Mouse (Mus musculus) forebrain, postnatal 0 days (tissue): ENCODE measurements around the gene Acsf2. TPM values are rescaled to one million over a fixed set of nuclear protein-coding genes. Genes with fewer than 3 reads are reported as not detected.
A peak's percentile ranks its signal among the peaks of the same experiment; 100 is the strongest.
"Not testable (repeated sequence)": the region's sequence is repeated elsewhere in the genome, so short reads cannot be mapped to it uniquely, and the experiment has no call there.

Source experiments
- ATAC-seq: fragments of 200-750 bp; cut with Nextera tagmentation; 2 replicates; pipeline ENCODE4 v1.8.0; 2017; ENCODE audit warnings: mild to moderate bottlenecking, moderate library complexity
- DNase-seq: peaks from one replicate; pipeline ENCODE4 v3.0.0-alpha.2; 2015
- H3K27ac ChIP-seq: fragments of 300-500 bp; sonication (generic); 2 replicates; pipeline ENCODE4 v1.5.1; 2014; ENCODE audit warnings: low read depth, mild to moderate bottlenecking, antibody characterized with exemption, low read length, moderate library complexity, mixed read lengths
- H3K27me3 ChIP-seq: fragments of 300-500 bp; sonication (generic); 2 replicates; pipeline ENCODE4 v1.6.1; 2014; ENCODE audit warnings: mild to moderate bottlenecking, low read length, mixed read lengths; ENCODE audit not compliant: insufficient read depth
- H3K36me3 ChIP-seq: fragments of 300-500 bp; sonication (generic); 2 replicates; pipeline ENCODE4 v1.6.1; 2014; ENCODE audit warnings: mild to moderate bottlenecking, moderate library complexity; ENCODE audit not compliant: insufficient read depth
- H3K4me1 ChIP-seq: fragments of 300-500 bp; sonication (generic); 2 replicates; pipeline ENCODE4 v1.6.1; 2014; ENCODE audit warnings: antibody characterized with exemption; ENCODE audit not compliant: insufficient read depth
- H3K4me2 ChIP-seq: fragments of 300-500 bp; sonication (generic); 2 replicates; pipeline ENCODE4 v1.6.1; 2014; ENCODE audit warnings: low read depth, mild to moderate bottlenecking, moderate library complexity
- H3K4me3 ChIP-seq: fragments of 300-500 bp; sonication (generic); 2 replicates; pipeline ENCODE4 v1.5.1; 2014; ENCODE audit warnings: low read depth, low read length, mixed read lengths
- H3K9ac ChIP-seq: fragments of 300-500 bp; sonication (generic); 2 replicates; pipeline ENCODE4 v1.6.1; 2014; ENCODE audit warnings: mild to moderate bottlenecking
- H3K9me3 ChIP-seq: fragments of 300-500 bp; sonication (generic); 2 replicates; pipeline ENCODE4 v1.6.1; 2016; ENCODE audit warnings: low read length
- CTCF ChIP-seq: sonication (generic); IDR thresholded peaks from 2 replicates; pipeline ENCODE4 v1.5.1; 2016; ENCODE audit warnings: antibody characterized with exemption, control low read depth, low read depth
- WGBS: fragments of 180-500 bp; shearing (Covaris S2); extraction: QIAGEN DNeasy Blood & Tissue Kit; methylation state at CpG from one replicate; pipeline ENCODE4 v1.1.7; 2014; 5-methylcytosine and 5-hydroxymethylcytosine counted together
- polyA plus RNA-seq: library from polyadenylated mRNA; unstranded; fragments of >200 nt; fragmentation: Nextera tagmentation; extraction: Ambion mirVana; gene quantifications from 2 replicates; pipeline ENCODE4 v1.2.1, GENCODE M21; 2015
- total RNA-seq: library from RNA; depleted of rRNA; stranded (reverse); fragments of >200 nt; gene quantifications from 2 replicates; pipeline ENCODE4 v1.2.3, GENCODE M21; 2014; rRNA removed

Acsf2 gene
- total RNA-seq (2.6 and 4.3 TPM in 2 replicates), polyA plus RNA-seq (1.5 and 1.6 TPM in 2 replicates)

GRCm38 (mm10) chr11:94601321-94602281 is at the start of gene Acsf2:
TSS of gene Acsf2 (minus strand) at chr11:94601871.
- no peaks in the 10 kb centered on the region for H3K4me1 ChIP-seq
- no peak within 1 kb of the TSS for H3K27ac ChIP-seq
- H3K4me3 ChIP-seq, result peak within 1 kb of the TSS; percentile 32
- no peaks in the 10 kb centered on the region for H3K36me3 ChIP-seq
- DNase-seq, result peak; percentile 24
- no peaks in the 10 kb centered on the region for H3K9me3 ChIP-seq
- H3K4me2 ChIP-seq, result peak within 1 kb of the TSS; percentile 71
- no peak for TF ChIP-seq CTCF
- H3K9ac ChIP-seq, result peak within 1 kb of the TSS; percentile 31; the same call in 1 of the 2 replicates
- ATAC-seq, result peak; percentile 76
- WGBS, result 2% methylated on average over 51 of the region's 52 CpGs
- no peaks in the 10 kb centered on the region for H3K27me3 ChIP-seq

DNA sequence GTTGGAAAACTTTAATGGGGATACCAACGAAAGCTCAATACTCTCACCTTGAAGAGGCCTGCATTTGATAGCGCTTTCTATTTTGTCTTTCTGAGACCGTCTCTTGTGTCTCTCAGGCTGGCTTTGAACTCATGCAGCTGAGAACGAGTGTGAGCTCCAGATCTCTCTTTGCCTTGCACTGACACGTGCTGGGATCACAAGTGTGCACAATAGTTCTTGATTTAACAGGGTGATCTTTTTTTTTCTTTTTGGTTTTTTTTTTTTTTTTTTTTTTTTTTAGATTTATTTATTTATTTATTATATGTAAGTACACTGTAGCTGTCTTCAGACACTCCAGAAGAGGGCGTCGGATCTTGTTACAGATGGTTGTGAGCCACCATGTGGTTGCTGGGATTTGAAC is 49.6 kb upstream of the Acsf2 start:
- not testable (repeated sequence) for H3K4me2 ChIP-seq, H3K9ac ChIP-seq, DNase-seq, ATAC-seq, H3K27me3 ChIP-seq, H3K36me3 ChIP-seq, H3K27ac ChIP-seq, H3K4me3 ChIP-seq, H3K9me3 ChIP-seq
- WGBS, result 96% methylated on average over 5 of the region's 7 CpGs
- peaks cover 11% of the 10 kb centered on the region for H3K4me1 ChIP-seq

- Histone ChIP-seq H3K36me3 (peaks cover 38% of the 10 kb centered on the region), H3K27ac (no peak overlapping the region), H3K4me1 (no peaks in the 10 kb centered on the region), H3K4me2 (no peak overlapping the region), H3K4me3 (no peak overlapping the region), H3K9me3 (no peaks in the 10 kb centered on the region), H3K9ac (no peak overlapping the region), H3K27me3 (no peaks in the 10 kb centered on the region)
- ATAC-seq (no peak), DNase-seq (no peak)
- no peak for TF ChIP-seq CTCF
- 94% methylated on average over 4 of the region's 4 CpGs for WGBS
Observed at GRCm38 (mm10) chr11:94646457-94646856, 44.8 kb upstream of the Acsf2 start.

DNA sequence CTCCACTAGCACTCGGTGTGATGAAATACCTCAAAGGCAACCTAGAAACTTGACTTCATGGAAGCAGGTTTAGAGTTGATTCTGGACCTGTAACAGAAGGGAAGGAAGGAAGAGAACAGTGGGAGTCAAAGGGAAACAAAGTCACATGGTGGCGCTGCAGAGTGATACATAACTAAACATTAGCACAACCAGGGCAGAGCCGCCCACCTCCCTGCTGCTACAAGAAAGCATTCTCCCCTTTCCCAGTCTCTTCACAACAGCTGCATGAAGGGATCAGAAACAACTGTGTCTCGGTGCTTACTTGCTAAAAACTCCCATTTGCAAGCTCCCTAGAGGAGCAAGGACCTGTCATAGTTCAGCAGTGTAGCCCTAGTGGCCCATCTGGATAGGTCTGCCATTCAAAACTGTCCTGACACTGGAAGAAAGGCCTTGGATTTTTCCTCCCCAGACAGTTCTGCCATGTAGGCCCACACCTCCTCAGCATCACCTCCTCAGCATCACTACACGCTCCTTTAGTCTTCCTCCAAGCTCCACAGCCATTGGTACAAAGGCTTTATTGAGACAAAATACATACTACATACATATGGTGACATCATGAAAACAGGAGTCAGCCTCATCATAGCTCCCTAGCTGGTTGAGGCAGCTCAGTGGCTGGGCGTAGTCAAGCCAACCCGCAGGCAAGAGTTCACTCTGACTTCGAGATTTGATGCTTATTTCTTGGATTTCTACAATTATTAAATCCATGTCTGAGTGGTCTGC is 43.0 kb upstream of the Acsf2 start:
- H3K4me2 ChIP-seq, result no peak overlapping the region
- DNase-seq (no peak), ATAC-seq (no peak)
- H3K27me3 ChIP-seq, result no peaks in the 10 kb centered on the region
- peaks cover 56% of the 10 kb centered on the region for H3K36me3 ChIP-seq
- no peaks in the 10 kb centered on the region for H3K4me1 ChIP-seq
- H3K27ac ChIP-seq, result no peak overlapping the region
- 87% methylated on average over 8 of the region's 8 CpGs for WGBS
- H3K9ac ChIP-seq, result no peak overlapping the region
- no peak for TF ChIP-seq CTCF
- no peaks in the 10 kb centered on the region for H3K9me3 ChIP-seq
- no peak overlapping the region for H3K4me3 ChIP-seq

DNA sequence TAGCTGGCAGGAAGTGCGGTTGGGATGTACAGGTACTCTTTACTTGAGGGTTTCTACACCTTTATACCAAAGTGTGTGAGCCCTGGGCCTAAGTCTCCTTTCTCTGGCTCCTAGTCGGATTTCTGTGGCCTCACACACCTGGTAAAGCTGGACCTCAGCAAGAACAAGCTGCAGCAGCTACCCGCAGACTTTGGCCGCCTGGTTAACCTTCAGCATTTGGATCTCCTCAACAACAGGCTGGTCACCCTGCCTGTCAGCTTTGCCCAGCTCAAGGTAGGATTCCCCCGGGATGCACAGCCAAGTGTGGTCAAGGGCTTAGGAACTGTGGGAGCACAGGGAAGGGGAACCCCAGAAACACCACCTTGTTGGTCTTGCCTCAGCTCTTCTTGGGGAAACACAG is 32.8 kb upstream of the Acsf2 start:
- ATAC-seq (no peak), DNase-seq (no peak)
- H3K4me1 ChIP-seq, result no peaks in the 10 kb centered on the region; the same call in 1 of the 2 replicates
- H3K27ac ChIP-seq, result no peak overlapping the region
- no peaks in the 10 kb centered on the region for H3K9me3 ChIP-seq
- peaks cover 71% of the 10 kb centered on the region for H3K36me3 ChIP-seq
- no peak for TF ChIP-seq CTCF
- H3K4me3 ChIP-seq, result no peak overlapping the region
- H3K4me2 ChIP-seq, result no peak overlapping the region
- no peaks in the 10 kb centered on the region for H3K27me3 ChIP-seq
- 88% methylated on average over 5 of the region's 5 CpGs for WGBS
- H3K9ac ChIP-seq, result no peak overlapping the region

DNA sequence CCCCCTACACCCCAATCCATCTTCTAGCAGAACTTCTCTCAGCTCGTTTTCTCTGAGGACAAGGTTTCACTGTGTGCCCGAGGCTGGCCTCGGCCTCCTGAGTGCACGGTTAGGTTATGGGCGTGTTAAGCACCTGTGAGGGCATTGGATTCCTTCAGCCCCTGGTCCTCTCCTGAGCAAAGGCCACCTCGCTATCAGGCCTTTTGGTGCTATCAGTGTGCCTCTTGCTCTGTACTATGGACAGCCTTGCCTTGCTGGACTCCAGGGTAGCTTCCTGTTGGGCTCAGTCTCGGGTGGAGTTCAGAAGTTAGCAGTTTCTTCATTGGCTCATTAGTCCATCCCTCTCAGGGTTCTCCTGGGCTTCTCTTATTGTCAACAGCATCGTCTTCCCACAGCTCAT is 31.3 kb upstream of the Acsf2 start:
- TF ChIP-seq CTCF, result no peak
- no peak for DNase-seq
- no peak for ATAC-seq
- H3K9ac ChIP-seq, result no peak overlapping the region
- peaks cover 57% of the 10 kb centered on the region for H3K36me3 ChIP-seq
- no peak overlapping the region for H3K4me2 ChIP-seq
- no peaks in the 10 kb centered on the region; the same call in 1 of the 2 replicates for H3K4me1 ChIP-seq
- no peak overlapping the region for H3K4me3 ChIP-seq
- no peaks in the 10 kb centered on the region for H3K9me3 ChIP-seq
- 82% methylated on average over 8 of the region's 8 CpGs for WGBS
- H3K27me3 ChIP-seq, result no peaks in the 10 kb centered on the region
- no peak overlapping the region for H3K27ac ChIP-seq
